Mouse (Mus musculus) G1E (cell line): Measurements from ENCODE around the gene Zfp9.

Experiments used
- CTCF ChIP-seq: IDR thresholded peaks from 2 replicates; pipeline ENCODE4 v1.5.1; 2012; ENCODE audit warnings: low read depth, low read length, inconsistent platforms, mixed read lengths
- GATA1 ChIP-seq: IDR thresholded peaks from 2 replicates; pipeline ENCODE4 v1.6.1; 2012; ENCODE audit warnings: borderline replicate concordance, low read length, inconsistent platforms, mixed read lengths
- POLR2AphosphoS5 ChIP-seq: IDR thresholded peaks from 2 replicates; pipeline ENCODE4 v1.6.1; 2012; ENCODE audit warnings: low read depth, low read length, inconsistent platforms; ENCODE audit not compliant: insufficient replicate concordance
- TAL1 ChIP-seq: conservative IDR thresholded peaks from 2 replicates; pipeline ENCODE4 v1.6.1; 2012; ENCODE audit warnings: low read depth, low read length, inconsistent platforms, mixed read lengths

- TF ChIP-seq CTCF (no peak), POLR2AphosphoS5 (no peak), GATA1 (no peak), TAL1 (no peak)
These were observed at the start of gene Zfp9 for GRCm38 (mm10) chr6:118478957-118479708.
